Mouse (Mus musculus) MEL (cell line): ENCODE measurements around the gene AB124611. TPM values are rescaled to one million over a fixed set of nuclear protein-coding genes. Genes with fewer than 3 reads are reported as not detected.

Source experiments
- DNase-seq: peaks from one replicate; pipeline ENCODE4 v3.0.0; 2011; ENCODE audit warnings: low read depth, low spot score
- H3K27ac ChIP-seq: 2 replicates; pipeline ENCODE4 v1.5.1; 2012; ENCODE audit warnings: low read depth, mild to moderate bottlenecking, control low read depth, low read length, moderate library complexity; ENCODE audit not compliant: control insufficient read depth
- H3K27me3 ChIP-seq, 2 experiments: fragments of 150-350 bp in 1 of 2; sonication (generic) in 1 of 2; 2 replicates each; pipeline ENCODE4 v1.6.1; 2012; ENCODE audit warnings: low read length in 2 of 2, mild to moderate bottlenecking in 2 of 2, improper control_type of control experiment in 1 of 2, moderate library complexity in 1 of 2; ENCODE audit not compliant: insufficient read depth in 2 of 2, control insufficient read depth in 1 of 2
- H3K36me3 ChIP-seq, 2 experiments: 2 replicates each; pipeline ENCODE4 v1.6.1; 2012 to 2014; ENCODE audit warnings: low read length in 2 of 2, improper control_type of control experiment in 1 of 2, inconsistent platforms in 1 of 2, mild to moderate bottlenecking in 1 of 2; ENCODE audit not compliant: insufficient read depth in 2 of 2, control insufficient read depth in 1 of 2
- H3K4me1 ChIP-seq, 2 experiments: fragments of 150-350 bp in 1 of 2; sonication (generic) in 1 of 2; 2 replicates each; pipeline ENCODE4 v1.6.1; 2012; ENCODE audit warnings: low read length in 2 of 2, improper control_type of control experiment in 1 of 2, mild to moderate bottlenecking in 1 of 2; ENCODE audit not compliant: insufficient read depth in 2 of 2, control insufficient read depth in 1 of 2
- H3K4me3 ChIP-seq, 2 experiments: fragments of 150-350 bp in 1 of 2; sonication (generic) in 1 of 2; 2 replicates each; pipeline ENCODE4 v1.5.1; 2012; ENCODE audit warnings: low read depth in 2 of 2, low read length in 2 of 2, mild to moderate bottlenecking in 2 of 2, moderate library complexity in 2 of 2, control low read depth in 1 of 2, improper control_type of control experiment in 1 of 2; ENCODE audit not compliant: control insufficient read depth in 1 of 2, insufficient read depth in 1 of 2
- H3K79me2 ChIP-seq: 2 replicates; pipeline ENCODE4 v1.6.1; 2012; ENCODE audit warnings: mild to moderate bottlenecking, low read length, moderate library complexity; ENCODE audit not compliant: control insufficient read depth, poor library complexity, insufficient read depth
- H3K9ac ChIP-seq: 2 replicates; pipeline ENCODE4 v1.6.1; 2012; ENCODE audit warnings: low read depth, mild to moderate bottlenecking, control low read depth, low read length, moderate library complexity; ENCODE audit not compliant: control insufficient read depth, poor library complexity, severe bottlenecking
- H3K9me3 ChIP-seq: fragments of 150-350 bp; sonication (generic); replicated peaks from 2 replicates; pipeline ENCODE4 v1.6.1; 2012; ENCODE audit warnings: mild to moderate bottlenecking, low read length, improper control_type of control experiment, moderate library complexity; ENCODE audit not compliant: insufficient read depth
- BHLHE40 ChIP-seq: IDR thresholded peaks from 2 replicates; pipeline ENCODE4 v1.6.1; 2012; ENCODE audit warnings: low read depth, mild to moderate bottlenecking, inconsistent platforms, low read length, improper control_type of control experiment, borderline replicate concordance
- CHD1 ChIP-seq: IDR thresholded peaks from 2 replicates; pipeline ENCODE4 v1.6.1; 2012; ENCODE audit warnings: low read depth, mild to moderate bottlenecking, inconsistent platforms, low read length, improper control_type of control experiment
- CHD2 ChIP-seq: IDR thresholded peaks from 2 replicates; pipeline ENCODE4 v1.6.1; 2011; ENCODE audit warnings: low read length, improper control_type of control experiment
- CTCF ChIP-seq, 3 experiments: IDR thresholded peaks in 2 of 3; conservative IDR thresholded peaks in 1 of 3; 2 replicates each; pipeline ENCODE4 v1.5.1; 2011 to 2012; ENCODE audit warnings: low read length in 3 of 3, low read depth in 2 of 3, mild to moderate bottlenecking in 2 of 3, improper control_type of control experiment in 1 of 3, inconsistent platforms in 1 of 3, mixed read lengths in 1 of 3, moderate library complexity in 1 of 3; ENCODE audit not compliant: control insufficient read depth in 1 of 3, insufficient read depth in 1 of 3, poor library complexity in 1 of 3, severe bottlenecking in 1 of 3
- ELF1 ChIP-seq: IDR thresholded peaks from 2 replicates; pipeline ENCODE4 v1.6.1; 2014; ENCODE audit warnings: low read depth, mild to moderate bottlenecking, inconsistent platforms, low read length, improper control_type of control experiment, moderate library complexity
- EP300 ChIP-seq, 2 experiments: IDR thresholded peaks; 2 replicates each; pipeline ENCODE4 v1.6.1; 2011; ENCODE audit warnings: improper control_type of control experiment in 2 of 2, low read length in 2 of 2, low read depth in 1 of 2, mild to moderate bottlenecking in 1 of 2
- ETS1 ChIP-seq: IDR thresholded peaks from 2 replicates; pipeline ENCODE4 v1.6.1; 2012; ENCODE audit warnings: low read depth, mild to moderate bottlenecking, inconsistent platforms, low read length, improper control_type of control experiment, moderate library complexity
- KAT2A ChIP-seq: conservative IDR thresholded peaks from 2 replicates; pipeline ENCODE4 v1.6.1; 2012; ENCODE audit warnings: low read depth, low read length, improper control_type of control experiment, inconsistent platforms
- MAFK ChIP-seq: IDR thresholded peaks from 2 replicates; pipeline ENCODE4 v1.6.1; 2011; ENCODE audit warnings: low read depth, mild to moderate bottlenecking, low read length, improper control_type of control experiment, borderline replicate concordance
- MAX ChIP-seq: IDR thresholded peaks from 2 replicates; pipeline ENCODE4 v1.6.1; 2011; ENCODE audit warnings: low read length, improper control_type of control experiment
- MXI1 ChIP-seq: IDR thresholded peaks from 2 replicates; pipeline ENCODE4 v1.6.1; 2011; ENCODE audit warnings: mild to moderate bottlenecking, low read depth, low read length, improper control_type of control experiment
- MYC ChIP-seq: IDR thresholded peaks from 2 replicates; pipeline ENCODE4 v1.6.1; 2011; ENCODE audit warnings: low read depth, mild to moderate bottlenecking, low read length, improper control_type of control experiment, moderate library complexity
- POLR2A ChIP-seq, 2 experiments: IDR thresholded peaks; 2 replicates each; pipeline ENCODE4 v1.6.1; 2011 to 2012; ENCODE audit warnings: low read length in 2 of 2, mild to moderate bottlenecking in 2 of 2, control low read depth in 1 of 2, improper control_type of control experiment in 1 of 2, low read depth in 1 of 2, moderate library complexity in 1 of 2; ENCODE audit not compliant: control insufficient read depth in 1 of 2, insufficient read depth in 1 of 2, poor library complexity in 1 of 2
- POLR2AphosphoS5 ChIP-seq: IDR thresholded peaks from 2 replicates; pipeline ENCODE4 v1.6.1; 2012; ENCODE audit warnings: low read depth, borderline replicate concordance, mild to moderate bottlenecking, inconsistent platforms, low read length, moderate library complexity, mixed read lengths
- RAD21 ChIP-seq: IDR thresholded peaks from 2 replicates; pipeline ENCODE4 v1.6.1; 2011; ENCODE audit warnings: mild to moderate bottlenecking, low read depth, low read length, improper control_type of control experiment
- SIN3A ChIP-seq: IDR thresholded peaks from 2 replicates; pipeline ENCODE4 v1.6.1; 2012; ENCODE audit warnings: low read length, improper control_type of control experiment, inconsistent platforms
- SMC3 ChIP-seq: IDR thresholded peaks from 2 replicates; pipeline ENCODE4 v1.6.1; 2011; ENCODE audit warnings: low read depth, low read length, improper control_type of control experiment
- TAL1 ChIP-seq: IDR thresholded peaks from 2 replicates; pipeline ENCODE4 v1.6.1; 2012; ENCODE audit warnings: mild to moderate bottlenecking, inconsistent platforms, low read length, moderate library complexity, mixed read lengths
- TBP ChIP-seq: IDR thresholded peaks from 2 replicates; pipeline ENCODE4 v1.8.0; 2011; ENCODE audit warnings: low read depth, low read length, improper control_type of control experiment
- TCF12 ChIP-seq: IDR thresholded peaks from 2 replicates; pipeline ENCODE4 v1.6.1; 2014; ENCODE audit warnings: low read depth, mild to moderate bottlenecking, inconsistent platforms, low read length, improper control_type of control experiment, moderate library complexity
- UBTF ChIP-seq: IDR thresholded peaks from 2 replicates; pipeline ENCODE4 v1.6.1; 2012; ENCODE audit warnings: low read depth, mild to moderate bottlenecking, inconsistent platforms, low read length, improper control_type of control experiment, moderate library complexity, borderline replicate concordance; ENCODE audit not compliant: insufficient read depth
- USF1 ChIP-seq: IDR thresholded peaks from 2 replicates; pipeline ENCODE4 v1.6.1; 2014; ENCODE audit warnings: low read depth, mild to moderate bottlenecking, inconsistent platforms, low read length, improper control_type of control experiment, moderate library complexity
- USF2 ChIP-seq, 2 experiments: IDR thresholded peaks; 2 replicates each; pipeline ENCODE4 v1.6.1; 2011 to 2012; ENCODE audit warnings: improper control_type of control experiment in 2 of 2, low read length in 2 of 2, borderline replicate concordance in 1 of 2, inconsistent platforms in 1 of 2, low read depth in 1 of 2, mild to moderate bottlenecking in 1 of 2; ENCODE audit not compliant: insufficient read depth in 1 of 2
- ZC3H11A ChIP-seq: IDR thresholded peaks from 2 replicates; pipeline ENCODE4 v1.6.1; 2012; ENCODE audit warnings: low read depth, mild to moderate bottlenecking, inconsistent platforms, low read length, improper control_type of control experiment
- ZKSCAN1 ChIP-seq: IDR thresholded peaks from 2 replicates; pipeline ENCODE4 v1.6.1; 2012; ENCODE audit warnings: low read depth, mild to moderate bottlenecking, inconsistent platforms, low read length, improper control_type of control experiment, moderate library complexity
- ZNF384 ChIP-seq: IDR thresholded peaks from 2 replicates; pipeline ENCODE4 v1.6.1; 2012; ENCODE audit warnings: low read depth, mild to moderate bottlenecking, inconsistent platforms, low read length, improper control_type of control experiment
- polyA plus RNA-seq, 2 experiments: library from polyadenylated mRNA; stranded (reverse) in 1 of 2; unstranded in 1 of 2; fragments of >175 nt in 1 of 2; fragments of >200 nt in 1 of 2; gene quantifications; 2 replicates each; pipeline versions ENCODE4 v1.2.1 to v1.2.4; 2012; ENCODE audit warnings: low replicate concordance in 2 of 2, low read depth in 1 of 2; ENCODE audit not compliant: insufficient read length in 2 of 2, insufficient read depth in 1 of 2, missing spikeins in 1 of 2
- total RNA-seq: library from RNA; depleted of rRNA; stranded (reverse); fragments of 300-350 nt; gene quantifications from 2 replicates; pipeline ENCODE4 v1.2.3, GENCODE M21; 2012

The AB124611 gene
- total and polyA plus RNA-seq, 3 experiments: 55.2 to 58.7 TPM; not detected in 1

DNA sequence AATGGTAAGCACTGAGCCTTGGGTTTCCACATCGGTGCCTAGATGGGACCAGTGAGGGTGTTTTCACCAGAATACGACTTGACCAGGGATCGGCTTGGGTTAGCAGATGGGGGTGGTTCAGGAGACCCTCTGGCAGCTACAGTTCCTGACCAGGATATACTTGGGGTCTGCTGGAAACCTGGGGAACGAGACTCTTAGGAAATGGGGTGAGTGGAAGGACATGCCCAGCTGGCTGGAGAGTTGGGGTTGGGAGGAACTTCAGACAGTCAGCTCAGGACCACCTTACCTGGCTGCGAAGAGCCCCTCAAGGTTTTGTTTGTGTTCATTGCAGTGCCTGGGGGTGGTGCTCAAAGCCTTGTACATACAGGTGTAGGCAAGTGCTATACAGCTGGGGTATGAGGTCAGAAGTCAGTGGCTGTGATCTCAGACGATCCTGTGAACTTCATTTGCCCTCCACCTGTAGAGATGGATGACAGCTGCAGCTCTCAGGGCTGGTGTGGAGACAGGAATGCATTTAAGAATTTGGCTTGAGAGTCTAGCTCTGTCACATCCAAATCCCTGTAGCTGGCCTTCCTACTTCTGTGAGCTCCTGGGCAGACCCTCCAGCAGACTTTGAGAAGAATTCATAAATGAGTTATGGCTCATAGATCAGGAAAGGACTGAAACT is 27.8 kb downstream of the AB124611 start:
- H3K27me3 ChIP-seq: no peaks in the 10 kb centered on the region
- peaks cover 23 to 29% of the 10 kb centered on the region in 2 experiments for H3K4me1 ChIP-seq
- no peak overlapping the region for H3K4me3 ChIP-seq
- H3K27ac ChIP-seq: no peak overlapping the region
- H3K9ac ChIP-seq: no peak overlapping the region
- TF ChIP-seq USF1 (no peak), TAL1 (no peak), EP300 (IDR thresholded peaks at IDR 0.05; ENCODE audit: low read depth in 1 of 2, low read length in 2 of 2) (no peak), CHD2 (no peak), POLR2AphosphoS5 (no peak), USF2 (IDR thresholded peaks at IDR 0.05; ENCODE audit: borderline replicate concordance in 1 of 2, insufficient read depth in 1 of 2, low read depth in 1 of 2, low read length in 2 of 2) (no peak)
- peaks cover 74% of the 10 kb centered on the region for H3K79me2 ChIP-seq
- peaks cover 33 to 53% of the 10 kb centered on the region in 2 experiments for H3K36me3 ChIP-seq
- no peak for DNase-seq
- H3K9me3 ChIP-seq: no peaks in the 10 kb centered on the region

DNA sequence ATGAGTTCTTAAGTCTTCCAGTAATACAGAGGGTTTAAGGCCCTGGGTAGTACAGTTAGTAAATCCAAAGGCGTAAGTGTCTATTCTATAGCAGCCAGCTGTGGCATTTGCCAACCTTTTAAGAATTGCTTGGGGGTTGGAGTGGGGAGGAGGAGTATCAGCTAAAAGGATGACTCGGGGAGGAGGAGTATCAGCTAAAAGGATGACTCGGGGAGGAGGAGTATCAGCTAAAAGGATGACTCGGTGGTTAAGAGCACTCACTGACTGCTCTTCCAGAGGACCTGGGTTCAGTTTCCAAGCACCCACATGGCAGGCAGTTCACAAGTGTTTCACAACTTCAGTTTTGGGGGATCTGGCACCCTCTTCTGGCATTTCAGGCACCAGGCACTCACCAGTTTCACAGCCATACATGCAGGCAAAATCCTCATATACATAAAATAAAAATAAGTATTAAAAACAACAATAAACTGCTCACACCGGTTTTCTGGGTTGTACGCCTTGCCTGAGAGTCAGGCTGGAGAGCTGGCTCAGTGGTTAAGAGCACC is 29.3 kb downstream of the AB124611 start:
- peak overlapping the region; percentile 1; the same call in 1 of the 2 replicates for H3K27ac ChIP-seq
- TF ChIP-seq CTCF (IDR thresholded peaks at IDR 0.05 in 2 of 3, conservative IDR thresholded peaks at IDR 0.05 in 1 of 3; ENCODE audit: control insufficient read depth in 1 of 3, insufficient read depth in 1 of 3, low read depth in 2 of 3, low read length in 3 of 3, poor library complexity in 1 of 3, severe bottlenecking in 1 of 3) (peak; percentile 26 to 56 (median 53); a peak in 5 of 6 replicates), UBTF (no peak), CHD1 (no peak), TCF12 (no peak), BHLHE40 (no peak), MYC (peak; percentile 76; the same call in 1 of the 2 replicates), TBP (peak; percentile 67; the same call in 1 of the 2 replicates), ETS1 (no peak), MAX (no peak; the same call in 1 of the 2 replicates), EP300 (IDR thresholded peaks at IDR 0.05; ENCODE audit: low read depth in 1 of 2, low read length in 2 of 2) (0 out of 4 replicates have a peak, but pooled peaks of 1 of the 2 experiments have one; percentile 5), MAFK (no peak), MXI1 (no peak), POLR2A (IDR thresholded peaks at IDR 0.05; ENCODE audit: control insufficient read depth in 1 of 2, insufficient read depth in 1 of 2, low read depth in 1 of 2, low read length in 2 of 2, poor library complexity in 1 of 2) (peak in 1 of 2 experiments; percentile 44; a peak in 1 of 4 replicates), SMC3 (peak; percentile 58), CHD2 (no peak), ZC3H11A (peak; percentile 2; the same call in 1 of the 2 replicates), ELF1 (no peak), KAT2A (no peak), ZKSCAN1 (no peak), USF2 (IDR thresholded peaks at IDR 0.05; ENCODE audit: borderline replicate concordance in 1 of 2, insufficient read depth in 1 of 2, low read depth in 1 of 2, low read length in 2 of 2) (no peak), ZNF384 (no peak), POLR2AphosphoS5 (no peak), SIN3A (no peak; the same call in none of the 2 replicates), RAD21 (peak; percentile 46)
- no peak overlapping the region for H3K4me3 ChIP-seq
- peaks cover 67% of the 10 kb centered on the region for H3K79me2 ChIP-seq
- peaks cover 33 to 53% of the 10 kb centered on the region in 2 experiments for H3K36me3 ChIP-seq
- DNase-seq: peak; percentile 81
- H3K4me1 ChIP-seq: peaks cover 21 to 35% of the 10 kb centered on the region in 2 experiments
- no peaks in the 10 kb centered on the region for H3K27me3 ChIP-seq
- H3K9ac ChIP-seq: no peak overlapping the region
- H3K9me3 ChIP-seq: no peaks in the 10 kb centered on the region
